In genomic region chr5:136703751-136704150, GRCm38 (mm10) we compare ENCODE assay signal across 10 mouse cellular contexts. TPM values are rescaled to one million over a fixed set of nuclear protein-coding genes. Genes with fewer than 3 reads are reported as not detected.
DNase-seq lines count a peak whose midpoint lies in the region; ATAC-seq and TF ChIP-seq lines count a peak whose summit lies in the region.
"Had no signal": no experiment of that assay in that cellular context is flagged by ENCODE, and none has a peak within 500 bp of the region (broad histone marks: within the 10 kb centered on the region; RNA-seq: fewer than 3 reads in every experiment).

No protein-coding gene starts in this region.

- ATAC-seq in lung, postnatal 0 days = peak; percentile 41; the same call in 1 of the 2 replicates

- DNase-seq in B cell, adult 2 months = peak; percentile 85 to 86
- DNase-seq in MEL (ENCODE audit: low read depth, low spot score) = peak; percentile 71
- peak; percentile 70 for DNase-seq in cerebellum, adult 8-10 months
- peak; percentile 40 for DNase-seq in gastrocnemius, postnatal 25 days
- peak; percentile 76 to 94 for DNase-seq in kidney, postnatal 36 days
- peak; percentile 69 for DNase-seq in lung, postnatal 0 days (ENCODE audit: low spot score)
- peak; percentile 49 for DNase-seq in right cerebral cortex, postnatal 25 days
- peak; percentile 88 for DNase-seq in urinary bladder, postnatal 14 days (ENCODE audit: low spot score)

- TF ChIP-seq POLR2A in MEL (IDR thresholded peaks at IDR 0.05; ENCODE audit: control insufficient read depth in 1 of 2, insufficient read depth in 1 of 2, low read depth in 1 of 2, low read length in 2 of 2, poor library complexity in 1 of 2) = no peak

- H3K79me2 ChIP-seq in MEL (ENCODE audit: control insufficient read depth, insufficient read depth, low read length, poor library complexity) = no peaks in the 10 kb centered on the region

- H3K9me3 ChIP-seq in MEL (replicated peaks; ENCODE audit: insufficient read depth, low read length) = no peaks in the 10 kb centered on the region
- H3K9me3 ChIP-seq in lung, postnatal 0 days (ENCODE audit: low read length) = no peaks in the 10 kb centered on the region

- H3K27me3 ChIP-seq in MEL (ENCODE audit: control insufficient read depth in 1 of 2, insufficient read depth in 2 of 2, low read length in 2 of 2) = no peaks in the 10 kb centered on the region
- no peaks in the 10 kb centered on the region for H3K27me3 ChIP-seq in lung, postnatal 0 days (replicated peaks; ENCODE audit: insufficient read depth, low read length)

- TF ChIP-seq RAD21 in MEL (IDR thresholded peaks at IDR 0.05; ENCODE audit: low read depth, low read length) = peak; percentile 54

- no peaks in the 10 kb centered on the region for H3K36me3 ChIP-seq in MEL (ENCODE audit: control insufficient read depth in 1 of 2, insufficient read depth in 2 of 2, low read length in 2 of 2)
- H3K36me3 ChIP-seq in lung, postnatal 0 days (ENCODE audit: insufficient read depth, low read length) = no peaks in the 10 kb centered on the region

- H3K4me3 ChIP-seq in MEL (ENCODE audit: control insufficient read depth in 1 of 2, insufficient read depth in 1 of 2, low read depth in 2 of 2, low read length in 2 of 2) = no peak overlapping the region
- no peak overlapping the region for H3K4me3 ChIP-seq in lung, postnatal 0 days (ENCODE audit: low read depth, low read length)

- 32% methylated on average over 3 of the region's 3 CpGs for WGBS in lung, postnatal 0 days

- TF ChIP-seq CTCF in MEL (IDR thresholded peaks at IDR 0.05 in 2 of 3, conservative IDR thresholded peaks at IDR 0.05 in 1 of 3; ENCODE audit: control insufficient read depth in 1 of 3, insufficient read depth in 1 of 3, low read depth in 2 of 3, low read length in 3 of 3, poor library complexity in 1 of 3, severe bottlenecking in 1 of 3) = peak; percentile 65 to 90 (median 79)
- peak; percentile 82 for TF ChIP-seq CTCF in lung, postnatal 0 days (IDR thresholded peaks at IDR 0.05)

- no peak overlapping the region for H3K9ac ChIP-seq in MEL (ENCODE audit: control insufficient read depth, low read depth, low read length, poor library complexity, severe bottlenecking)
- H3K9ac ChIP-seq in lung, postnatal 0 days (replicated peaks; ENCODE audit: low read depth) = no peak overlapping the region

- no peaks in the 10 kb centered on the region; a peak in 1 of 4 replicates for H3K4me1 ChIP-seq in MEL (ENCODE audit: control insufficient read depth in 1 of 2, insufficient read depth in 2 of 2, low read length in 2 of 2)
- H3K4me1 ChIP-seq in lung, postnatal 0 days (ENCODE audit: insufficient read depth, low read depth, low read length) = no peaks in the 10 kb centered on the region

- no peak overlapping the region for H3K4me2 ChIP-seq in lung, postnatal 0 days (replicated peaks; ENCODE audit: low read depth, low read length)

- no peak for TF ChIP-seq EP300 in MEL (IDR thresholded peaks at IDR 0.05; ENCODE audit: low read depth in 1 of 2, low read length in 2 of 2)
- TF ChIP-seq EP300 in lung, postnatal 0 days (IDR thresholded peaks at IDR 0.05) = no peak

- no peak overlapping the region for H3K27ac ChIP-seq in MEL (ENCODE audit: control insufficient read depth, low read depth, low read length)
- H3K27ac ChIP-seq in lung, postnatal 0 days (ENCODE audit: low read length) = no peak overlapping the region

TF ChIP-seq in MEL, 35 proteins besides CTCF, POLR2A, EP300 and RAD21:
- TF ChIP-seq CHD1 (IDR thresholded peaks at IDR 0.05; ENCODE audit: low read depth, low read length) (no peak), JUND (IDR thresholded peaks at IDR 0.05; ENCODE audit: low read depth, low read length) (no peak), POLR2AphosphoS2 (IDR thresholded peaks at IDR 0.05; ENCODE audit: low read length) (no peak), MYC (IDR thresholded peaks at IDR 0.05; ENCODE audit: low read depth, low read length) (no peak), ELF1 (IDR thresholded peaks at IDR 0.05; ENCODE audit: low read depth, low read length) (no peak), USF1 (IDR thresholded peaks at IDR 0.05; ENCODE audit: low read depth, low read length) (0 out of 2 replicates have a peak, but pooled peaks have one; percentile 10), E2F4 (IDR thresholded peaks at IDR 0.05; ENCODE audit: borderline replicate concordance, low read depth, low read length) (no peak), ETS1 (IDR thresholded peaks at IDR 0.05; ENCODE audit: low read depth, low read length) (no peak), MXI1 (IDR thresholded peaks at IDR 0.05; ENCODE audit: low read depth, low read length) (no peak), ZC3H11A (IDR thresholded peaks at IDR 0.05; ENCODE audit: low read depth, low read length) (peak; percentile 33; the same call in 1 of the 2 replicates), SMC3 (IDR thresholded peaks at IDR 0.05; ENCODE audit: low read depth, low read length) (peak; percentile 61)

RNA-seq across cellular contexts. Expression of gene Myl10, which starts 10.8 kb away (rescaled TPM):
- total RNA-seq in MEL (2012; rRNA removed) = 0.42 and 0.52 TPM in 2 replicates
- under 1 TPM in 1 of 2 experiments, not detected in 1; 0.11 TPM for polyA plus RNA-seq in MEL (2012; ENCODE audit: insufficient read depth in 1 of 2, insufficient read length in 2 of 2, low read depth in 1 of 2, low replicate concordance in 2 of 2, missing spikeins in 1 of 2)
- total RNA-seq in gastrocnemius, postnatal 25 days (2021) = 1 to 10 TPM; 3.5 to 5.8 TPM
- polyA plus RNA-seq in lung, postnatal 0 days (2015; fragmentation: Nextera tagmentation; extraction: Ambion mirVana) = not detected in 2 replicates
- polyA plus RNA-seq: heart, embryonic 14.5 days; stomach, embryonic 14.5 days had no signal
